Mouse (Mus musculus) effector memory CD4-positive, alpha-beta T cell, adult 7 months (primary cell): Measurements from ENCODE around the gene Vmn1r171. TPM values are rescaled to one million over a fixed set of nuclear protein-coding genes. Genes with fewer than 3 reads are reported as not detected.

Experiments
- polyA plus RNA-seq: library from polyadenylated mRNA; unstranded; fragments of 100-300 nt; shearing (Covaris generic); gene quantifications from one replicate; pipeline ENCODE4 v1.2.1, GENCODE M21; 2017

Gene Vmn1r171
- polyA plus RNA-seq, result not detected

DNA sequence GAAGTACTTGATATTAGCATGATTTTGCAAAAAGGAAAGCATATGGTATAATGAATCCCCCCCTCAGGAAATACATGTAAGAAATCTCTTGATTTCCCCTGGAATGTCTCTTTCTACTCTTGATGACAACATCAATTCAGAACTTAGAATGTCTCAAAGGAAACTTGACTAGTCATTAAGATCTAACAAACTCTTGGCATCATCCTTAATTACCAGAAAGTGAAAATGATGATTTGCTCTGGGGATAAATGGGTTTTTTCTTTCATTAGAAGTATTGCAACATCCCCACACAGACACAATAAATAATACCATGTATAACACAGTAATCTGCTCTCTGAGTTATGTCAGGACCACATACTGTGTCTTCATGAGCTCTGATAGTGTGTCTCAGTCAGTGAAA, at the start of gene Vmn1r171:
Vmn1r171 (plus strand) TSS at position 301 of the 400 bp plus-strand sequence.

DNA sequence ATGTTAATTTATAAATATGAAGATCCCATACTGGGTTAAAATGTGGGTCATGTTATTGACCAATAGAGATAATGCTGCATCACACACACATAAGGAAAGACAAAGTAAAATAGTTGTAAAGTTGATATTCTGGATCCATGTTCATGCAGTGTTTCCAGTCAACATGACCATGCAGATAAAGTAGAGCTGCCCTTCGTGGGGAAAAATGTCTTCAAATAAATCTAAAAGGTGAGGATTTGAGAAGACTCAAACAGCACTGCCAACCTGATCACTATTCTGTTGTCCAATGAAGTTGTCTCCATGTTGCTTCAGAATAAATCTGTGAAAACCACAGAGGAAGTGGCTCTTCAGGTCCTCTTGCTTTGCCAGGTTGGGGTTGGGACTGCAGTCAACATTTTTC, 24.6 kb upstream of the Vmn1r171 start, which contains the start of gene Vmn1r170:
Vmn1r170 (plus strand) TSS at position 301 of the 400 bp plus-strand sequence.

DNA sequence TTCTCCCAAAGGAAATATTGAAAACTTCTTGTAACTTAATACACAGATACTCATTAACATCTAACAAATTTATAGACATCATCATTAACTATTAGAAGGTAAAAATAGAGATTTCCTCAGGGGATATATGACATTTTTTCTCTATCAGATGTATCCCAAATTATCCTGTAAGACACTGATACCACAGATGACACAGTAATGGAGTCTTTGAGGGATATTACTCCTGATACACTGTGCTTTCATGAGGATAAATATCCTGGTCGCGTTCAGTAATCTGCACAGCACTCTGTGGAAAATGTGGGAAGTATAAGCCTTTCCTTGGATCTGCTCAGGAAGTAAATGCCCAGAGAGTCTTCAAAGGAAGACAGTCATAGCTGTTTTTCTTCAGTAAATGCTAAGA, 27.5 kb downstream of the Vmn1r171 start, which contains the start of gene Vmn1r172:
Vmn1r172 (plus strand) TSS at position 301 of the 400 bp plus-strand sequence.

Other genes starting within 250 kb of the Vmn1r171 start
- not detected for gene Nlrp5, start 244.8 kb upstream of the Vmn1r171 start, polyA plus RNA-seq
- not detected for gene Vmn1r167, start 123.5 kb upstream of the Vmn1r171 start, polyA plus RNA-seq
- gene Vmn1r168, start 91.0 kb upstream of the Vmn1r171 start, polyA plus RNA-seq, result not detected
- not detected for gene Vmn1r169, start 55.2 kb upstream of the Vmn1r171 start, polyA plus RNA-seq
- not detected for gene Vmn1r170, start 24.5 kb upstream of the Vmn1r171 start, polyA plus RNA-seq
- gene Vmn1r172, start 27.6 kb downstream of the Vmn1r171 start, polyA plus RNA-seq, result not detected
- gene Vmn1r173, start 70.0 kb downstream of the Vmn1r171 start, polyA plus RNA-seq, result 0.10 TPM
- not detected for gene Vmn1r174, start 121.5 kb downstream of the Vmn1r171 start, polyA plus RNA-seq
- gene Vmn1r175, start 179.9 kb downstream of the Vmn1r171 start, polyA plus RNA-seq, result not detected
- not detected for gene Vmn1r176, start 206.7 kb downstream of the Vmn1r171 start, polyA plus RNA-seq
- not detected for gene Vmn1r177, start 235.7 kb downstream of the Vmn1r171 start, polyA plus RNA-seq